Mouse (Mus musculus): ENCODE measurements around the gene Cadps2. TPM values are rescaled to one million over a fixed set of nuclear protein-coding genes. Genes with fewer than 3 reads are reported as not detected.

The Cadps2 gene
- polyA plus RNA-seq, 1 experiment from 2014 or later, result 6.1 TPM

GRCm38 (mm10) chr6:23837127-23837526 lies 2.1 kb downstream of the Cadps2 start:
- no peak overlapping the region for H3K4me3 ChIP-seq
- H3K9me3 ChIP-seq, result no peaks in the 10 kb centered on the region
- peaks cover 11% of the 10 kb centered on the region for H3K4me1 ChIP-seq
- no peak overlapping the region for H3K4me2 ChIP-seq (replicated peaks)
- no peak overlapping the region for H3K9ac ChIP-seq (replicated peaks)
- H3K27ac ChIP-seq (replicated peaks), result no peak overlapping the region
- H3K36me3 ChIP-seq, result no peaks in the 10 kb centered on the region
- no peak for ATAC-seq (replicated peaks)
- 0 out of 2 replicates have a peak, but pooled peaks cover 3% of the 10 kb centered on the region for H3K27me3 ChIP-seq
- WGBS, result 88% methylated on average over 5 of the region's 5 CpGs

- no peak overlapping the region for H3K4me3 ChIP-seq
- H3K4me2 ChIP-seq (replicated peaks), result no peak overlapping the region
- H3K9me3 ChIP-seq, result no peaks in the 10 kb centered on the region
- peaks cover 11% of the 10 kb centered on the region for H3K4me1 ChIP-seq
- no peak overlapping the region for H3K27ac ChIP-seq (replicated peaks)
- no peak for ATAC-seq (replicated peaks)
- H3K27me3 ChIP-seq, result 0 out of 2 replicates have a peak, but pooled peaks cover 3% of the 10 kb centered on the region
- H3K9ac ChIP-seq (replicated peaks), result no peak overlapping the region
- WGBS, result 60% methylated on average over 2 of the region's 2 CpGs
- no peaks in the 10 kb centered on the region for H3K36me3 ChIP-seq
Observed at GRCm38 (mm10) chr6:23836694-23837093, 2.5 kb downstream of the Cadps2 start.

- no peaks in the 10 kb centered on the region for H3K27me3 ChIP-seq
- 89% methylated on average over 4 of the region's 4 CpGs for WGBS
- H3K4me1 ChIP-seq, result peaks cover 11% of the 10 kb centered on the region
Observed at GRCm38 (mm10) chr6:23835552-23835951, 3.7 kb downstream of the Cadps2 start.

GRCm38 (mm10) chr6:23830741-23831140 lies 8.5 kb downstream of the Cadps2 start:
- Histone ChIP-seq H3K4me2 (replicated peaks) (no peak overlapping the region), H3K27me3 (no peaks in the 10 kb centered on the region), H3K27ac (replicated peaks) (no peak overlapping the region), H3K4me1 (no peaks in the 10 kb centered on the region), H3K36me3 (no peaks in the 10 kb centered on the region), H3K9me3 (no peaks in the 10 kb centered on the region), H3K4me3 (no peak overlapping the region), H3K9ac (replicated peaks) (no peak overlapping the region)
- ATAC-seq (replicated peaks), result no peak
- 53% methylated on average over 3 of the region's 3 CpGs for WGBS

More at GRCm38 (mm10) chr6:23835552-23835951, 3.7 kb downstream of the Cadps2 start:
- Histone ChIP-seq H3K9ac (replicated peaks) (no peak overlapping the region), H3K9me3 (no peaks in the 10 kb centered on the region), H3K4me2 (replicated peaks) (no peak overlapping the region), H3K36me3 (no peaks in the 10 kb centered on the region), H3K4me3 (no peak overlapping the region), H3K27ac (replicated peaks) (no peak overlapping the region)
- no peak for ATAC-seq (replicated peaks)

GRCm38 (mm10) chr6:23829338-23829737 lies 9.9 kb downstream of the Cadps2 start:
- no peak overlapping the region for H3K27ac ChIP-seq (replicated peaks)
- H3K9ac ChIP-seq (replicated peaks), result no peak overlapping the region
- ATAC-seq (replicated peaks), result no peak
- H3K4me2 ChIP-seq (replicated peaks), result no peak overlapping the region
- 86% methylated on average over 2 of the region's 2 CpGs for WGBS
- no peak overlapping the region for H3K4me3 ChIP-seq
- no peaks in the 10 kb centered on the region for H3K27me3 ChIP-seq
- no peaks in the 10 kb centered on the region for H3K36me3 ChIP-seq
- no peaks in the 10 kb centered on the region for H3K9me3 ChIP-seq
- no peaks in the 10 kb centered on the region for H3K4me1 ChIP-seq

GRCm38 (mm10) chr6:23821819-23822218 lies 17.4 kb downstream of the Cadps2 start:
- ATAC-seq (replicated peaks), result no peak
- Histone ChIP-seq H3K27me3 (no peaks in the 10 kb centered on the region), H3K9me3 (no peaks in the 10 kb centered on the region), H3K9ac (replicated peaks) (no peak overlapping the region), H3K27ac (replicated peaks) (no peak overlapping the region), H3K36me3 (no peaks in the 10 kb centered on the region), H3K4me3 (no peak overlapping the region), H3K4me2 (replicated peaks) (no peak overlapping the region), H3K4me1 (no peaks in the 10 kb centered on the region)
- WGBS, result 76% methylated on average over 5 of the region's 5 CpGs

- Histone ChIP-seq H3K4me3 (no peak overlapping the region), H3K9me3 (no peaks in the 10 kb centered on the region), H3K4me2 (replicated peaks) (no peak overlapping the region), H3K27ac (replicated peaks) (no peak overlapping the region), H3K27me3 (no peaks in the 10 kb centered on the region), H3K4me1 (no peaks in the 10 kb centered on the region), H3K36me3 (no peaks in the 10 kb centered on the region), H3K9ac (replicated peaks) (no peak overlapping the region)
- 73% methylated on average over 1 of the region's 1 CpGs for WGBS
- 0 out of 2 replicates have a peak, but pooled peaks have one; percentile 38 for ATAC-seq (replicated peaks)
Observed at GRCm38 (mm10) chr6:23810087-23810486, 29.1 kb downstream of the Cadps2 start.

- Histone ChIP-seq H3K4me2 (replicated peaks) (no peak overlapping the region), H3K4me3 (no peak overlapping the region), H3K27me3 (no peaks in the 10 kb centered on the region), H3K36me3 (no peaks in the 10 kb centered on the region), H3K27ac (replicated peaks) (no peak overlapping the region), H3K4me1 (no peaks in the 10 kb centered on the region), H3K9me3 (no peaks in the 10 kb centered on the region), H3K9ac (replicated peaks) (no peak overlapping the region)
- 0 out of 2 replicates have a peak, but pooled peaks have one; percentile 19 for ATAC-seq (replicated peaks)
- 61% methylated on average over 6 of the region's 6 CpGs for WGBS
Observed at GRCm38 (mm10) chr6:23809344-23809743, 29.9 kb downstream of the Cadps2 start.

- Histone ChIP-seq H3K27me3 (no peaks in the 10 kb centered on the region), H3K27ac (replicated peaks) (no peak overlapping the region), H3K36me3 (no peaks in the 10 kb centered on the region), H3K4me1 (no peaks in the 10 kb centered on the region), H3K4me3 (no peak overlapping the region), H3K9me3 (no peaks in the 10 kb centered on the region), H3K9ac (replicated peaks) (no peak overlapping the region), H3K4me2 (replicated peaks) (no peak overlapping the region)
- no peak for ATAC-seq (replicated peaks)
- WGBS, result 91% methylated on average over 7 of the region's 7 CpGs
Observed at GRCm38 (mm10) chr6:23805333-23805732, 33.9 kb downstream of the Cadps2 start.

- WGBS, result 86% methylated on average over 3 of the region's 3 CpGs
- Histone ChIP-seq H3K4me2 (replicated peaks) (no peak overlapping the region), H3K27me3 (no peaks in the 10 kb centered on the region), H3K4me3 (no peak overlapping the region), H3K9ac (replicated peaks) (no peak overlapping the region), H3K4me1 (no peaks in the 10 kb centered on the region), H3K36me3 (no peaks in the 10 kb centered on the region), H3K27ac (replicated peaks) (no peak overlapping the region), H3K9me3 (no peaks in the 10 kb centered on the region)
- ATAC-seq (replicated peaks), result no peak
Observed at GRCm38 (mm10) chr6:23791822-23792221, 47.4 kb downstream of the Cadps2 start.

- Histone ChIP-seq H3K4me1 (no peaks in the 10 kb centered on the region), H3K27ac (replicated peaks) (no peak overlapping the region), H3K36me3 (no peaks in the 10 kb centered on the region), H3K4me2 (replicated peaks) (no peak overlapping the region), H3K27me3 (no peaks in the 10 kb centered on the region), H3K4me3 (no peak overlapping the region), H3K9me3 (no peaks in the 10 kb centered on the region), H3K9ac (replicated peaks) (no peak overlapping the region)
- no peak for ATAC-seq (replicated peaks)
- WGBS, result 48% methylated on average over 1 of the region's 1 CpGs
Observed at GRCm38 (mm10) chr6:23777641-23778040, 61.6 kb downstream of the Cadps2 start.

GRCm38 (mm10) chr6:23762204-23762603 lies 77.0 kb downstream of the Cadps2 start:
- Histone ChIP-seq H3K9ac (replicated peaks) (no peak overlapping the region), H3K36me3 (no peaks in the 10 kb centered on the region), H3K27me3 (no peaks in the 10 kb centered on the region), H3K4me2 (replicated peaks) (no peak overlapping the region), H3K27ac (replicated peaks) (no peak overlapping the region), H3K4me1 (no peaks in the 10 kb centered on the region), H3K4me3 (no peak overlapping the region), H3K9me3 (no peaks in the 10 kb centered on the region)
- 60% methylated on average over 3 of the region's 3 CpGs for WGBS
- 0 out of 2 replicates have a peak, but pooled peaks have one; percentile 46 for ATAC-seq (replicated peaks)

- no peaks in the 10 kb centered on the region for H3K27me3 ChIP-seq
- H3K4me3 ChIP-seq, result no peak overlapping the region
- H3K9me3 ChIP-seq, result no peaks in the 10 kb centered on the region
- H3K27ac ChIP-seq (replicated peaks), result no peak overlapping the region
- no peak overlapping the region for H3K4me2 ChIP-seq (replicated peaks)
- ATAC-seq (replicated peaks), result no peak
- no peaks in the 10 kb centered on the region for H3K4me1 ChIP-seq
- 79% methylated on average over 2 of the region's 2 CpGs for WGBS
- no peaks in the 10 kb centered on the region for H3K36me3 ChIP-seq
- H3K9ac ChIP-seq (replicated peaks), result no peak overlapping the region
Observed at GRCm38 (mm10) chr6:23758249-23758648, 81.0 kb downstream of the Cadps2 start.
